Mouse (Mus musculus): ENCODE measurements at regions not wholly inside any gene's neighbourhood (a gene's known extent, or its start where the extent isn't known, plus 50 kb on each side); places are given as distances from the start of the nearest gene placed in this dataset.

DNA sequence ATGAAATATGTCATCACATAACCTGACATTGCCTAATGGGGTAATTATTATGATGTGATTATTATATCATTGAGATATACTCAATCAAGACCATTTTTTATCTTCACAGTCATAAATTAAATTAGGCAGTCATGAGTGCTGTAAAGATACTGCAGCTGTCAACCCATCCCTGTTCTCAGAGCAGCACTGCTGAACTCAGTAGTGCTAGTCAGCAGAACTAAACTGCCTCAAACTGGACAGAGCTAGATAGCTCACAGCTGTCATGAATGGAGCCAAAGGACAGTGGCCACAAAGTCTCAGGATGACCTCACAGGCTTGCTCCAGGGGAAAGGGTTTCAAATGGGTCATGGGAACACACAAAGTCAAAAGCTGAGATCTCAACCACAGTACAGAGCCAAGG is 71.3 kb downstream of the Gm6760 start:
- intact Hi-C loops (cut with DNase I) = no loop called here

GRCm38 (mm10) chrX:64058389-64058788 is 93.6 kb downstream of the Gm6760 start:
- no peak for DNase-seq
- intact Hi-C loops (cut with DNase I) = no loop called here

More for the DNA sequence above, 71.3 kb downstream of the Gm6760 start:
- no peak for DNase-seq

- no peak for DNase-seq
- intact Hi-C loops (cut with DNase I) = loop anchor here (2.0 kb wide), 1 partner anchor 138 kb away; no protein-coding TSS in a partner anchor
These were observed 95.2 kb downstream of the Gm6760 start for GRCm38 (mm10) chrX:64056776-64057175.

Measured in heart, postnatal 36 days (tissue).